In genomic region chr12:86859924-86860790, GRCm38 (mm10) we compare ENCODE assay signal across 8 mouse cellular contexts. TPM values are rescaled to one million over a fixed set of nuclear protein-coding genes. Genes with fewer than 3 reads are reported as not detected.
DNase-seq lines count a peak whose midpoint lies in the region; ATAC-seq and TF ChIP-seq lines count a peak whose summit lies in the region.

No protein-coding gene starts in this region.

- H3K27me3 ChIP-seq in lung, postnatal 0 days (replicated peaks; ENCODE audit: insufficient read depth, low read length), result no peaks in the 10 kb centered on the region

- H3K36me3 ChIP-seq in lung, postnatal 0 days (ENCODE audit: insufficient read depth, low read length), result no peaks in the 10 kb centered on the region

- no peak overlapping the region for H3K4me3 ChIP-seq in brown adipose tissue, adult 24 weeks (ENCODE audit: insufficient read depth, low read depth, low read length)
- no peak overlapping the region for H3K4me3 ChIP-seq in lung, postnatal 0 days (ENCODE audit: low read depth, low read length)

- TF ChIP-seq EP300 in lung, postnatal 0 days (IDR thresholded peaks at IDR 0.05), result no peak

- H3K27ac ChIP-seq in brown adipose tissue, adult 24 weeks (replicated peaks; ENCODE audit: low read depth, low read length), result peak overlapping the region; percentile 25
- peak overlapping the region; percentile 54 for H3K27ac ChIP-seq in lung, postnatal 0 days (ENCODE audit: low read length)

- 39% methylated on average over 10 of the region's 10 CpGs for WGBS in lung, postnatal 0 days

- H3K9ac ChIP-seq in lung, postnatal 0 days (replicated peaks; ENCODE audit: low read depth), result no peak overlapping the region

- H3K4me1 ChIP-seq in brown adipose tissue, adult 24 weeks (ENCODE audit: control insufficient read depth, insufficient read depth, insufficient read length, low read length), result peaks cover 34% of the 10 kb centered on the region
- peaks cover 16% of the 10 kb centered on the region for H3K4me1 ChIP-seq in lung, postnatal 0 days (ENCODE audit: insufficient read depth, low read depth, low read length)

- DNase-seq in layer of hippocampus, adult 8-10 months (ENCODE audit: low spot score in 2 of 2), result peak; percentile 32 to 33
- DNase-seq in layer of hippocampus, postnatal 36 days, result no peak
- peak; percentile 54 to 68 for DNase-seq in frontal cortex, postnatal 36 days (ENCODE audit: low spot score in 2 of 2)
- DNase-seq in lung, postnatal 0 days (ENCODE audit: low spot score), result peak; percentile 26
- peak; percentile 60 for DNase-seq in skeletal muscle tissue, adult 2 months (ENCODE audit: low read depth, low spot score)
- no peak for DNase-seq in cerebellum, adult 9-11 months
- no peak for DNase-seq in layer of hippocampus, postnatal 14 days (ENCODE audit: low spot score in 2 of 2)

- no peak overlapping the region for H3K4me2 ChIP-seq in lung, postnatal 0 days (replicated peaks; ENCODE audit: low read depth, low read length)

- TF ChIP-seq CTCF in lung, postnatal 0 days (IDR thresholded peaks at IDR 0.05), result no peak

- no peaks in the 10 kb centered on the region for H3K9me3 ChIP-seq in lung, postnatal 0 days (ENCODE audit: low read length)

- ATAC-seq in lung, postnatal 0 days, result no peak

RNA-seq across cellular contexts. Expression of gene Irf2bpl, which starts 24.4 kb away (rescaled TPM):
- total RNA-seq in layer of hippocampus, adult 8-10 months (2022), result 10 to 100 TPM; 61.7 to 72.0 (median 66.8) TPM
- total RNA-seq in layer of hippocampus, postnatal 36 days (2021), result 10 to 100 TPM; 68.3 to 69.5 TPM
- polyA plus RNA-seq in brown adipose tissue, adult 24 weeks (2012; ENCODE audit: insufficient read depth, insufficient read length, missing spikeins), result 7.1 and 23.0 TPM in 2 replicates
- 39.5 and 49.1 TPM in 2 replicates for polyA plus RNA-seq in lung, postnatal 0 days (2015; fragmentation: Nextera tagmentation; extraction: Ambion mirVana)
- 10 to 100 TPM; 64.9 to 65.1 TPM for total RNA-seq in layer of hippocampus, postnatal 14 days (2021)

Comparison
In these comparisons a context has a peak if more than half of its experiments do, and no peak if none do; other contexts are left out.
1. DNase-seq: peak in layer of hippocampus, adult 8-10 months (2 of 2), frontal cortex, postnatal 36 days (2 of 2), lung, postnatal 0 days (single experiment) and skeletal muscle tissue, adult 2 months (single experiment); none in layer of hippocampus, postnatal 36 days (0 of 2), cerebellum, adult 9-11 months (single experiment) and layer of hippocampus, postnatal 14 days (0 of 2).